Mouse (Mus musculus): Measurements from ENCODE around the gene Mrpl18. TPM values are rescaled to one million over a fixed set of nuclear protein-coding genes. Genes with fewer than 3 reads are reported as not detected.
A peak's percentile ranks its signal among the peaks of the same experiment; 100 is the strongest.
"Not testable (repeated sequence)": the region's sequence is repeated elsewhere in the genome, so short reads cannot be mapped to it uniquely, and the experiment has no call there.

The Mrpl18 gene
- polyA plus RNA-seq (2012; fragmentation: generic; extraction: Trizol), result 123 TPM
- long read RNA-seq, experiment 1, transcript Mrpl18-201 (4 exons, 1,219 nt), result major isoform, 120 of 130 reads
- long read RNA-seq, experiment 1, partial matches to known transcripts, result 7 of 130 reads
- long read RNA-seq, experiment 1, other reads (novel, unspliced or antisense), result 3 of 130 reads
- long read RNA-seq, experiment 2, transcript Mrpl18-201 (4 exons, 1,219 nt), result major isoform, 35 of 40 reads
- long read RNA-seq, experiment 2, partial matches to known transcripts, result 1 of 40 reads
- long read RNA-seq, experiment 2, other reads (novel, unspliced or antisense), result 4 of 40 reads

DNA sequence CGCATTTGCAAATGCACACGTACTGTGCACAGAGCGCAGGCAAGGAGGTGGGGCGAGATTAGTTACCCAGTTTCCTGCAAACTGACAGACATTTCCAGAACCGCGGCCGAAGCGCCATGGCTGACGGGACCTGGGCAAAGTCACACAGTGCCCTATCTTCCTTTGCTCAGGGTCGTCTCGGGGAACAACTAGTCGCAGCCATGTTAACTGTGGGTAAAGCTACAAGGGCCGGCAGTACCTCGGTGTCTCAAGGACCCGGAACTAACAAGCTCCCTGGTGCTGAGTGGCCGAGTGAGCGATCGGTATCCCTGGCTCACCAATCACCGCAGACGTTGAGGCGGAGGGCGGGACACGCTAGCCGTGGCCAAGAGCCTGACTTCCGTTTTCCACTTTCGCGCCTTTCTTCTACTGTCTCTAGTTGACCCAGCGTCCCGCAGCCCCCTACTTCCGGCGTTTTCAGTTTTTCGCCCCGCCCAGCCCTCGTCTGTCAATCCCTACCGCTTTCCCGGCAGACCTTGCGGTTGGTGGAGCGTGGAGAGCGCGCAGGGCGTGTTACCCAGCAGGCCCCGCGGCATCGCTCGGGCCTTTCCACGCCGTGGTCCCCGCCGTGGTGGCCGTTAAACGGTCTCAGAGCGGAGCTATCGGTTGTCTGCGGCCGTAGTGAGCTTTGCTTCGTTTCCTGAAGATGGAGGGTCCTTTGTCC, at the start of gene Mrpl18:
Gene Mrpl18 (minus strand): TSS at position 465 of the 703 bp plus-strand sequence.
- Histone ChIP-seq H3K79me3 (ENCODE audit: low read depth) (peaks cover 68% of the 10 kb centered on the region), H3K4me3 (ENCODE audit: insufficient read depth, poor library complexity, severe bottlenecking) (peak within 1 kb of the TSS; percentile 88), H3K79me2 (ENCODE audit: control insufficient read depth, insufficient read depth) (peaks cover 88% of the 10 kb centered on the region), H3ac (ENCODE audit: control insufficient read depth, insufficient read length, low read depth) (peak within 1 kb of the TSS; percentile 80), H3K27me3 (ENCODE audit: control insufficient read depth, insufficient read depth, insufficient read length) (no peaks in the 10 kb centered on the region), H3K36me3 (ENCODE audit: control insufficient read depth, insufficient read depth) (peaks cover 74% of the 10 kb centered on the region)
- TF ChIP-seq CEBPB (IDR thresholded peaks at IDR 0.05; ENCODE audit: low read depth) (no peak), MAX (IDR thresholded peaks at IDR 0.05) (peak; percentile 97)

DNA sequence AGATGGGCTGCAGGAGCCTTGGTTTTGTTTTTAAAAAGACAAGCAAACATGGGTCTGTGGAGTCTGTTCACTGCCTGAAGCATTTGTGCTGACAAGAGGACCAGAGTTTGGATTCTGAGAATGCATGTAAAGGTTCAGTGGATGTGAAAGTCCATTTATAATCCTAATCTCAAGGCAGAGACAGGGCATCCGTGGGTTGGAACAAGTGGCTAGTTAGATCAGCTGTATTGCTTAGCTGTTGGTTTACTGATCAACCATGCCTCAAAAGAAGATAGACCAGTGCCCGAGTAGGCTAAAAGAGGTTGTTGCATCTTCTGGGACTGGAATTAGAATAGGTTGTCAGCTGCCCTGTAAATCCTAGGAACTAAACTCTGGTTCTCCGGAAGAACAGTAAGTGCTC, 47.3 kb upstream of the Mrpl18 start:
- Histone ChIP-seq H3ac (ENCODE audit: control insufficient read depth, insufficient read length, low read depth) (no peak overlapping the region), H3K4me3 (ENCODE audit: insufficient read depth, poor library complexity, severe bottlenecking) (no peak overlapping the region), H3K27me3 (ENCODE audit: control insufficient read depth, insufficient read depth, insufficient read length) (no peaks in the 10 kb centered on the region), H3K79me2 (ENCODE audit: control insufficient read depth, insufficient read depth) (no peaks in the 10 kb centered on the region), H3K79me3 (ENCODE audit: low read depth) (no peaks in the 10 kb centered on the region), H3K36me3 (ENCODE audit: control insufficient read depth, insufficient read depth) (peaks cover 29% of the 10 kb centered on the region)
- TF ChIP-seq MAX (IDR thresholded peaks at IDR 0.05), result no peak

DNA sequence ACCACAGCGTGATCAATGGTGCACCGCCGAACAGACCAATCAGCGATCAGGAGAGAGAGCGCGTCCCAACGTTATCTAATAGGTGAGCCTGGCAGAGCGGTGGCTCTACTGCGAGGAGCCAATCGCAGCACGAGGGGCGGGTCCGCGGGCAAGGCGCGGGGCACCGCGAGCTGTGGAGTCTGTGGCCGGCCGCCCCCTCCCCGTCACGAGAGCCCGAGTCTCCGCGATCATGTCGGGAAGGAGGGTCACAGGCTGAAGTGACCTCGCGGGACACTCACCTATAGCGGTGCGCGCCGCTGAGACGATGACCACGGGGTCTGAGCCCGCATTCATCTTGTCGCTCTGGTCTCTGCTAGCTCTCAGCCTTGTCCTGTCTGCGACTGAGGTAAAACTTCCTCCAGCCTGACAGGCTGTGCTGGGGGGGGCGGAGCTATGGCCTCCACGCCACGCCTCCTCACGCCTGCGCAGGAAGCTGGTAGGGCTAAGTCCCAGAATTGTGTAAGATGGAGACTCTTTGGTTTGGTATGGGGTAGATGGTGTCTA, 44.3 kb upstream of the Mrpl18 start, which contains the start of gene Acat2:
Gene Acat2 (minus strand): TSS at position 417 of the 543 bp plus-strand sequence.
- Histone ChIP-seq H3ac (ENCODE audit: control insufficient read depth, insufficient read length, low read depth) (peak within 1 kb of the TSS; percentile 88), H3K79me3 (ENCODE audit: low read depth) (no peaks in the 10 kb centered on the region), H3K4me3 (ENCODE audit: insufficient read depth, poor library complexity, severe bottlenecking) (peak within 1 kb of the TSS; percentile 49), H3K27me3 (ENCODE audit: control insufficient read depth, insufficient read depth, insufficient read length) (no peaks in the 10 kb centered on the region), H3K79me2 (ENCODE audit: control insufficient read depth, insufficient read depth) (no peaks in the 10 kb centered on the region), H3K36me3 (ENCODE audit: control insufficient read depth, insufficient read depth) (peaks cover 15% of the 10 kb centered on the region)
- TF ChIP-seq CEBPB (IDR thresholded peaks at IDR 0.05; ENCODE audit: low read depth), result no peak
- TF ChIP-seq MYOD1 (IDR thresholded peaks at IDR 0.05; ENCODE audit: control insufficient read depth, insufficient read length, low read depth), result no peak
- no peak for TF ChIP-seq MAX (IDR thresholded peaks at IDR 0.05)
- TF ChIP-seq USF1 (IDR thresholded peaks at IDR 0.05; ENCODE audit: low read depth), result no peak
- TF ChIP-seq MYOG (IDR thresholded peaks at IDR 0.05; ENCODE audit: control insufficient read depth, extremely low read depth, insufficient read length), result no peak
- no peak for TF ChIP-seq CTCF (IDR thresholded peaks at IDR 0.05; ENCODE audit: control insufficient read depth, insufficient read depth, insufficient read length)
- no peak for TF ChIP-seq FOSL1 (IDR thresholded peaks at IDR 0.05; ENCODE audit: insufficient read depth, low read length, poor library complexity, severe bottlenecking)

DNA sequence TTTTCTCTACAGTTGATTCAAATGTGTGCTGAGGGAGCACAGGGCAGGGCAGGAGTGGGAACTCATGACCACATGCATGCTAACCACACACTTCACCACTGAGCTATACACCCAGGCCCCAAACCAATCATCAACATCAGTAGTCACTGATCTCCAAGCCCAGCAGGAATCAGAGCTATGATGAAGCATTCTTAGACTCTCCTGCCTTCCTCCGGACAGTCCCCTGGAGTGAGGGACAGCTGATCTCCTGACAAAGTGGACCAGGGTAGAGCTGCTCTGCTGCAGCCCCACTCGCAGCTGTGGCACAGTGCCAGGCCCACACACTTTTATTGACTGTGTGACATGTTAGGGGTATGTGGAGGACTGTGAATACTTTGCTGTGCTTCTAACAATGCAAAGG, 43.2 kb upstream of the Mrpl18 start:
- H3K36me3 ChIP-seq (ENCODE audit: control insufficient read depth, insufficient read depth), result peaks cover 15% of the 10 kb centered on the region
- not testable (repeated sequence) for H3K4me3 ChIP-seq (ENCODE audit: insufficient read depth, poor library complexity, severe bottlenecking)

DNA sequence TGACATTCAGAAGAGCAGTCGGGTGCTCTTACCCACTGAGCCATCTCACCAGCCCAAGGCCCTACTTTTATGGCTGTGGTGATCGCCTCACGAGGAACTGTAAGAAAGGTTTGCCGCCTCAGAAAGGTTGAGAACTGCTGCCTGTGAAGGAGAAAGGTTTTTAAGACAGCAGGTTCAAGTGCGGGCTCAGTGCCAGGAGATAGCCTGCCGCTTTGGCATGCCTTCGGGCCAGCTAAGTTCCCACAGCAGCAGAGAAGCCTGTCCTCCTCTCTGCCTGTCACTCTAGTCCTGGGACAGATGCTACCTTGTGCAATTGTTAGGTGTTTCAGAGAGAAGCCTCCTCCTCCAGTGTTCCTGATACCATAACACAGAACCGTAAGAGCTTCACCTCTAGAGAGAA, 40.5 kb upstream of the Mrpl18 start:
- Histone ChIP-seq H3ac (ENCODE audit: control insufficient read depth, insufficient read length, low read depth) (no peak overlapping the region), H3K36me3 (ENCODE audit: control insufficient read depth, insufficient read depth) (peaks cover 15% of the 10 kb centered on the region), H3K4me3 (ENCODE audit: insufficient read depth, poor library complexity, severe bottlenecking) (no peak overlapping the region), H3K27me3 (ENCODE audit: control insufficient read depth, insufficient read depth, insufficient read length) (no peaks in the 10 kb centered on the region), H3K79me2 (ENCODE audit: control insufficient read depth, insufficient read depth) (no peaks in the 10 kb centered on the region), H3K79me3 (ENCODE audit: low read depth) (no peaks in the 10 kb centered on the region)
- TF ChIP-seq CTCF (IDR thresholded peaks at IDR 0.05; ENCODE audit: control insufficient read depth, insufficient read depth, insufficient read length) (no peak), USF1 (IDR thresholded peaks at IDR 0.05; ENCODE audit: low read depth) (no peak), CEBPB (IDR thresholded peaks at IDR 0.05; ENCODE audit: low read depth) (no peak)

More for the DNA sequence above, 43.2 kb upstream of the Mrpl18 start:
- not testable (repeated sequence) for H3K27me3 ChIP-seq (ENCODE audit: control insufficient read depth, insufficient read depth, insufficient read length); H3ac ChIP-seq (ENCODE audit: control insufficient read depth, insufficient read length, low read depth); H3K79me3 ChIP-seq (ENCODE audit: low read depth); H3K79me2 ChIP-seq (ENCODE audit: control insufficient read depth, insufficient read depth)

DNA sequence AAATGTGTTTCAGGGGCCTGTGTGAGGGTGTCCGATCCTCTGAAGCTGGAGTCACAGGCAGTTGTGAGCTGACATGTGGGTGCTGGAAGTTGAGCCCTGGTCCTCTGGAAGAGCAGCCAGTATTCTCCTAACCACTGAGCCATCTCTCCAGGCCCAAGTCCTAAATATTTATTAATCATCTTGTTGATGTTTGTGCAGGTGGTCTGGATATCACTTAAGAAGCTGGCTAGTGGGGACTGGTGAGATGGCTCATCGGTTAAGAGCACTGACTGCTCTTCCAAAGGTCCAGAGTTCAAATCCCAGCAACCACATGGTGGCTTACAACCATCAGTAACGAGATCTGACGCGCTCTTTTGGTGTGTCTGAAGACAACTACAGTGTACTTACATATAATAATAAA, 33.5 kb upstream of the Mrpl18 start:
- Histone ChIP-seq H3K4me3 (ENCODE audit: insufficient read depth, poor library complexity, severe bottlenecking) (no peak overlapping the region), H3K36me3 (ENCODE audit: control insufficient read depth, insufficient read depth) (peaks cover 38% of the 10 kb centered on the region), H3K79me2 (ENCODE audit: control insufficient read depth, insufficient read depth) (no peaks in the 10 kb centered on the region), H3K79me3 (ENCODE audit: low read depth) (no peaks in the 10 kb centered on the region), H3K27me3 (ENCODE audit: control insufficient read depth, insufficient read depth, insufficient read length) (no peaks in the 10 kb centered on the region), H3ac (ENCODE audit: control insufficient read depth, insufficient read length, low read depth) (no peak overlapping the region)
- TF ChIP-seq CEBPB (IDR thresholded peaks at IDR 0.05; ENCODE audit: low read depth) (no peak), USF1 (IDR thresholded peaks at IDR 0.05; ENCODE audit: low read depth) (no peak)

Measured in C2C12 (cell line).